In genomic region chr4:139756931-139757330, GRCm38 (mm10) we compare ENCODE assay signal across 31 mouse cellular contexts.
DNase-seq lines count a peak whose midpoint lies in the region; ATAC-seq lines count a peak whose summit lies in the region.
"Had no signal": no experiment of that assay in that cellular context is flagged by ENCODE, and none has a peak within 500 bp of the region (broad histone marks: within the 10 kb centered on the region; RNA-seq: fewer than 3 reads in every experiment).

No protein-coding gene starts in this region.

- peaks cover 68% of the 10 kb centered on the region for H3K27me3 ChIP-seq in forebrain, embryonic 12.5 days
- no peaks in the 10 kb centered on the region for H3K27me3 ChIP-seq in forebrain, embryonic 16.5 days (replicated peaks; ENCODE audit: control insufficient read depth, insufficient read depth, low read length)
- no peaks in the 10 kb centered on the region for H3K27me3 ChIP-seq in midbrain, embryonic 14.5 days (ENCODE audit: control insufficient read depth, insufficient read depth, low read length)
- no peaks in the 10 kb centered on the region; the same call in 1 of the 2 replicates for H3K27me3 ChIP-seq in midbrain, embryonic 16.5 days (ENCODE audit: control insufficient read depth, insufficient read depth, low read depth, low read length)
- H3K27me3 ChIP-seq in embryonic facial prominence, embryonic 13.5 days: peaks cover 16% of the 10 kb centered on the region
- H3K27me3 ChIP-seq: forebrain, embryonic 15.5 days had no signal

- WGBS in forebrain, embryonic 12.5 days: 2% methylated on average over 13 of the region's 13 CpGs
- WGBS in forebrain, embryonic 16.5 days: 7% methylated on average over 11 of the region's 13 CpGs
- 5% methylated on average over 13 of the region's 13 CpGs for WGBS in midbrain, embryonic 14.5 days
- WGBS in midbrain, embryonic 16.5 days: 9% methylated on average over 11 of the region's 13 CpGs
- 9% methylated on average over 13 of the region's 13 CpGs for WGBS in embryonic facial prominence, embryonic 13.5 days

- H3K36me3 ChIP-seq in forebrain, embryonic 12.5 days (replicated peaks): no peaks in the 10 kb centered on the region
- no peaks in the 10 kb centered on the region for H3K36me3 ChIP-seq in forebrain, embryonic 16.5 days (ENCODE audit: control insufficient read depth, insufficient read depth)
- H3K36me3 ChIP-seq in midbrain, embryonic 14.5 days (ENCODE audit: control insufficient read depth, insufficient read depth, low read length): no peaks in the 10 kb centered on the region
- no peaks in the 10 kb centered on the region for H3K36me3 ChIP-seq in midbrain, embryonic 16.5 days (ENCODE audit: control insufficient read depth, insufficient read depth, low read length)
- no peaks in the 10 kb centered on the region for H3K36me3 ChIP-seq in embryonic facial prominence, embryonic 13.5 days
- H3K36me3 ChIP-seq: forebrain, embryonic 15.5 days; heart, embryonic 12.5 days; kidney, embryonic 15.5 days had no signal

- H3K9ac ChIP-seq in forebrain, embryonic 12.5 days: peak overlapping the region; percentile 38; the same call in 1 of the 2 replicates
- no peak overlapping the region for H3K9ac ChIP-seq in forebrain, embryonic 16.5 days (replicated peaks; ENCODE audit: low read depth, low read length)
- H3K9ac ChIP-seq in midbrain, embryonic 14.5 days (replicated peaks; ENCODE audit: low read length): no peak overlapping the region
- no peak overlapping the region for H3K9ac ChIP-seq in midbrain, embryonic 16.5 days (ENCODE audit: low read depth, low read length)
- H3K9ac ChIP-seq in embryonic facial prominence, embryonic 13.5 days: peak overlapping the region; percentile 32; the same call in 1 of the 2 replicates
- H3K9ac ChIP-seq: forebrain, embryonic 15.5 days; heart, embryonic 12.5 days; hindbrain, embryonic 14.5 days; kidney, embryonic 15.5 days; liver, embryonic 14.5 days had no signal

- no peak overlapping the region for H3K4me3 ChIP-seq in forebrain, embryonic 12.5 days (replicated peaks)
- no peak overlapping the region for H3K4me3 ChIP-seq in forebrain, embryonic 16.5 days (replicated peaks; ENCODE audit: low read length)
- no peak overlapping the region for H3K4me3 ChIP-seq in midbrain, embryonic 14.5 days (replicated peaks; ENCODE audit: low read depth, low read length)
- H3K4me3 ChIP-seq in midbrain, embryonic 16.5 days (ENCODE audit: low read depth, low read length): no peak overlapping the region
- no peak overlapping the region for H3K4me3 ChIP-seq in embryonic facial prominence, embryonic 13.5 days
- H3K4me3 ChIP-seq: erythroblast, embryonic 14.5 days; forebrain, embryonic 15.5 days; heart, adult 2 months; heart, embryonic 12.5 days; kidney, embryonic 15.5 days had no signal

- peak; percentile 45 for DNase-seq in midbrain, embryonic 14.5 days
- no peak for DNase-seq in embryo, embryonic 9.5 days (ENCODE audit: extremely low spot score)
- DNase-seq in kidney, adult 8-10 months: no peak
- DNase-seq: adrenal gland, adult 8-10 months; cerebellum, adult 8-10 months; cerebellum, postnatal 25 days; heart, adult 2 months; heart, postnatal 4 days; kidney, adult 11 months; kidney, postnatal 25 days; left cerebral cortex, postnatal 4 days; liver; lung, adult 2 months; lung, postnatal 10 days; right cerebral cortex, adult 18-20 months; spleen, adult 18-20 months; thymus, postnatal 4 days had no signal

- 0 out of 2 replicates have a peak overlapping the region, but pooled peaks have one; percentile 33 for H3K27ac ChIP-seq in forebrain, embryonic 12.5 days
- no peak overlapping the region for H3K27ac ChIP-seq in forebrain, embryonic 16.5 days (ENCODE audit: low read length)
- H3K27ac ChIP-seq in midbrain, embryonic 14.5 days (replicated peaks; ENCODE audit: low read depth, low read length): no peak overlapping the region
- H3K27ac ChIP-seq in midbrain, embryonic 16.5 days (ENCODE audit: low read length): no peak overlapping the region
- no peak overlapping the region for H3K27ac ChIP-seq in embryonic facial prominence, embryonic 13.5 days
- H3K27ac ChIP-seq: forebrain, embryonic 15.5 days; heart, adult 2 months; hindbrain, embryonic 14.5 days; kidney, embryonic 15.5 days; liver, embryonic 14.5 days; macrophage; stomach, postnatal 0 days had no signal

- ATAC-seq in forebrain, embryonic 12.5 days (ENCODE audit: low FRiP score): no peak
- no peak for ATAC-seq in forebrain, embryonic 16.5 days
- no peak for ATAC-seq in midbrain, embryonic 14.5 days (ENCODE audit: low FRiP score, low TSS enrichment)
- no peak for ATAC-seq in midbrain, embryonic 16.5 days
- no peak for ATAC-seq in embryonic facial prominence, embryonic 13.5 days (ENCODE audit: insufficient number of reproducible peaks, insufficient read depth, low FRiP score, low TSS enrichment, low read depth)
- ATAC-seq: activated CD4-positive, CD25-positive, alpha-beta regulatory T cell, adult 4 months; forebrain, embryonic 15.5 days; inflammation-experienced regulatory T-cells, adult 6 months had no signal

- H3K4me2 ChIP-seq in forebrain, embryonic 12.5 days: no peak overlapping the region
- H3K4me2 ChIP-seq in forebrain, embryonic 16.5 days (ENCODE audit: low read length): no peak overlapping the region
- H3K4me2 ChIP-seq in midbrain, embryonic 14.5 days (ENCODE audit: low read length): no peak overlapping the region
- no peak overlapping the region for H3K4me2 ChIP-seq in midbrain, embryonic 16.5 days (ENCODE audit: low read length)
- no peak overlapping the region for H3K4me2 ChIP-seq in embryonic facial prominence, embryonic 13.5 days
- H3K4me2 ChIP-seq: forebrain, embryonic 15.5 days; heart, embryonic 12.5 days; hindbrain, embryonic 14.5 days; kidney, embryonic 15.5 days had no signal

- H3K4me1 ChIP-seq in forebrain, embryonic 12.5 days: peaks cover 59% of the 10 kb centered on the region
- H3K4me1 ChIP-seq in forebrain, embryonic 16.5 days (replicated peaks; ENCODE audit: control insufficient read depth, insufficient read depth, low read length): peaks cover 14% of the 10 kb centered on the region
- H3K4me1 ChIP-seq in midbrain, embryonic 14.5 days (ENCODE audit: control insufficient read depth, insufficient read depth, low read length): peaks cover 49% of the 10 kb centered on the region
- peaks cover 19% of the 10 kb centered on the region for H3K4me1 ChIP-seq in midbrain, embryonic 16.5 days (ENCODE audit: control insufficient read depth, insufficient read depth, low read length)
- peaks cover 33% of the 10 kb centered on the region for H3K4me1 ChIP-seq in embryonic facial prominence, embryonic 13.5 days
- H3K4me1 ChIP-seq: kidney, embryonic 15.5 days had no signal

- H3K9me3 ChIP-seq in forebrain, embryonic 12.5 days: no peaks in the 10 kb centered on the region
- H3K9me3 ChIP-seq in forebrain, embryonic 16.5 days (ENCODE audit: control insufficient read depth, low read length): no peaks in the 10 kb centered on the region
- H3K9me3 ChIP-seq in midbrain, embryonic 14.5 days (ENCODE audit: control insufficient read depth, low read length): no peaks in the 10 kb centered on the region
- no peaks in the 10 kb centered on the region for H3K9me3 ChIP-seq in midbrain, embryonic 16.5 days (replicated peaks; ENCODE audit: control insufficient read depth, low read length, poor library complexity, severe bottlenecking)
- H3K9me3 ChIP-seq in embryonic facial prominence, embryonic 13.5 days: no peaks in the 10 kb centered on the region
- H3K9me3 ChIP-seq: forebrain, embryonic 15.5 days; heart, embryonic 12.5 days; kidney, embryonic 15.5 days had no signal

Comparison
In these comparisons a context has a peak if more than half of its experiments do, and no peak if none do; other contexts are left out.
1. H3K9ac ChIP-seq: peak in forebrain, embryonic 12.5 days (single experiment) and embryonic facial prominence, embryonic 13.5 days (single experiment); none in forebrain, embryonic 16.5 days (single experiment), midbrain, embryonic 14.5 days (single experiment) and midbrain, embryonic 16.5 days (single experiment).